ENCODE assay signal across 14 mouse cellular contexts in the genomic region with DNA sequence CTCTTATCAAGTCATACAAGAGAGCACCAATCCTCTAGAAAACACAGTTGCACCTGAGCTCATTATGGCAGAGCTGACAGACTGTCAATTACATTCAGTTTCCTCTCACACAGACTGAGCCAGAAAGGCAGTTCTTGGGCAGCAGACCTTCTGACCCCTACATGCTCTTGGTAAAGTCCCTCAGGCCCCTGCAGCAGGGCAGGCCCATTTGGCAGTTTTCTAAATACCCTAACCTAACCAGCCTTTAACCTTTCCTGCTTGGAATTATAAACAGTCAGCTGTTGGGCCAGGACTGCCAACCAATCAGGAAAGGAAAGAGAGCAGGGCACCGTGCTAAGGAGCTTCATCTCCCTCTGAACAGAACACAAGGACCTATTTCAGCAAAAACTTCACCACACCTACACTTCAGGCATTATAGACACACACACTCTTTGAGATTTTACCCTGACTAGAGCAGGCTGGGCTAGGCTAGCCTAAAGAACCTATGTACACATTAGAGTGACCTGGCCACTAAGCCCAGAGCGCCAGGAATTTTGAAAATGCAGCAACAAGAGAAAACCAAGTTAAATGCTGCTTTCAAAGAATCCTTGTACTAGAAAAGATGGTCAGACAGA. TPM values are rescaled to one million over a fixed set of nuclear protein-coding genes. Genes with fewer than 3 reads are reported as not detected.
DNase-seq lines count a peak whose midpoint lies in the region; TF ChIP-seq lines count a peak whose summit lies in the region.
"Had no signal": no experiment of that assay in that cellular context is flagged by ENCODE, and none has a peak within 500 bp of the region (broad histone marks: within the 10 kb centered on the region; RNA-seq: fewer than 3 reads in every experiment).

No protein-coding gene starts in this region.

- intact Hi-C loops in gastrocnemius, adult 2 months (cut with DNase I) = loop anchor here (2.0 to 5.0 kb wide), 2 partner anchors 52 to 67 kb away; no protein-coding TSS in a partner anchor
- intact Hi-C loops in left cerebral cortex, adult 2 months (cut with DNase I) = no loop called here
- intact Hi-C loops in left cerebral cortex, postnatal 4 days (cut with DNase I) = no loop called here

- H3K4me3 ChIP-seq in gastrocnemius, adult 2 months = peak overlapping the region; percentile 55
- no peak overlapping the region for H3K4me3 ChIP-seq in left cerebral cortex, adult 2 months
- H3K4me3 ChIP-seq: limb, embryonic 12.5 days; midbrain, embryonic 15.5 days had no signal

- TF ChIP-seq CTCF in gastrocnemius, adult 2 months (IDR thresholded peaks at IDR 0.05) = no peak
- no peak for TF ChIP-seq CTCF in left cerebral cortex, adult 2 months (IDR thresholded peaks at IDR 0.05)

- H3K27ac ChIP-seq in gastrocnemius, adult 2 months = peak overlapping the region; percentile 88
- H3K27ac ChIP-seq in left cerebral cortex, adult 2 months = peak overlapping the region; percentile 4; the same call in 1 of the 2 replicates
- H3K27ac ChIP-seq: limb, embryonic 12.5 days; midbrain, embryonic 15.5 days had no signal

- peak; percentile 23 for DNase-seq in gastrocnemius, adult 2 months
- DNase-seq in gastrocnemius, adult 18-20 months (ENCODE audit: low spot score) = no peak
- DNase-seq in left cerebral cortex, adult 2 months (ENCODE audit: extremely low spot score in 1 of 2, low spot score in 2 of 2) = no peak
- DNase-seq in left cerebral cortex, postnatal 4 days = no peak
- peak; percentile 21 for DNase-seq in Muller cell, postnatal 12 days (ENCODE audit: inconsistent ontology term)
- DNase-seq in kidney, postnatal 14 days = peak; percentile 38
- DNase-seq in right cerebral cortex, postnatal 14 days = no peak
- DNase-seq in ovary, postnatal 36 days (ENCODE audit: low spot score) = no peak
- DNase-seq: adrenal gland, postnatal 10 days; heart, adult 18-20 months; heart, postnatal 10 days; right cerebral cortex, postnatal 4 days had no signal

RNA-seq across cellular contexts. Expression of a gene that starts 8.1 kb away (rescaled TPM):
- total RNA-seq in gastrocnemius, adult 2 months (2021) = 10 to 100 TPM; 40.4 to 43.8 TPM
- 10 to 100 TPM; 30.1 to 36.7 TPM for total RNA-seq in gastrocnemius, adult 18-20 months (2021)
- total RNA-seq in left cerebral cortex, adult 2 months (2021) = 10 to 100 TPM; 79.3 to 81.0 TPM
- total RNA-seq in left cerebral cortex, postnatal 4 days (2021) = 10 to 100 TPM; 78.8 to 80.9 TPM

Comparison
In these comparisons a context has a peak if more than half of its experiments do, and no peak if none do; other contexts are left out.
1. DNase-seq: peak in gastrocnemius, adult 2 months (single experiment), Muller cell, postnatal 12 days (single experiment) and kidney, postnatal 14 days (single experiment); none in gastrocnemius, adult 18-20 months (single experiment), left cerebral cortex, adult 2 months (0 of 2), left cerebral cortex, postnatal 4 days (single experiment), right cerebral cortex, postnatal 14 days (single experiment) and ovary, postnatal 36 days (single experiment).